Mouse (Mus musculus) adrenal gland (tissue): ENCODE results near the gene Wif1.

Source experiments
- intact Hi-C: fragments of 180-260 bp; cut with DNase I; formaldehyde crosslinking; loops from one replicate; pipeline ENCODE4 v1.15.1; 2025

The Wif1 gene

GRCm38 (mm10) chr10:121067416-121067951, 33.7 kb downstream of the Wif1 start:
- intact Hi-C loops = no loop called here

GRCm38 (mm10) chr10:121068003-121068402, 34.2 kb downstream of the Wif1 start:
- intact Hi-C loops = no loop called here

GRCm38 (mm10) chr10:121070742-121071141, 37.0 kb downstream of the Wif1 start:
- intact Hi-C loops = no loop called here

GRCm38 (mm10) chr10:121080500-121080899, 46.7 kb downstream of the Wif1 start:
- intact Hi-C loops = no loop called here

- intact Hi-C loops = no loop called here
These were observed 49.1 kb downstream of the Wif1 start for GRCm38 (mm10) chr10:121082881-121083280.

GRCm38 (mm10) chr10:121083512-121083911, 49.8 kb downstream of the Wif1 start:
- intact Hi-C loops = no loop called here

- intact Hi-C loops = no loop called here
These were observed 54.9 kb downstream of the Wif1 start for GRCm38 (mm10) chr10:121088679-121089078.

GRCm38 (mm10) chr10:121089312-121089711, 55.6 kb downstream of the Wif1 start:
- intact Hi-C loops = no loop called here

GRCm38 (mm10) chr10:121090006-121090405, 56.2 kb downstream of the Wif1 start:
- intact Hi-C loops = no loop called here

- intact Hi-C loops = no loop called here
These were observed 62.2 kb downstream of the Wif1 start for GRCm38 (mm10) chr10:121095948-121096347.

- intact Hi-C loops = no loop called here
These were observed 64.5 kb downstream of the Wif1 start for GRCm38 (mm10) chr10:121098263-121098662.

GRCm38 (mm10) chr10:121099658-121100057, 65.9 kb downstream of the Wif1 start:
- intact Hi-C loops = no loop called here

- intact Hi-C loops = no loop called here
These were observed 82.4 kb downstream of the Wif1 start for GRCm38 (mm10) chr10:121116115-121116514.

GRCm38 (mm10) chr10:121116636-121117035, 82.9 kb downstream of the Wif1 start:
- intact Hi-C loops = no loop called here

GRCm38 (mm10) chr10:121120751-121121150, 87.0 kb downstream of the Wif1 start:
- intact Hi-C loops = no loop called here

GRCm38 (mm10) chr10:121124481-121124880, 90.7 kb downstream of the Wif1 start:
- intact Hi-C loops = no loop called here

- intact Hi-C loops = no loop called here
These were observed 95.5 kb downstream of the Wif1 start for GRCm38 (mm10) chr10:121129000-121129925.
